Mouse (Mus musculus) adrenal gland, adult (tissue): ENCODE data around the gene Bcr.

Experiments used
- DNase-seq, 2 experiments: peaks; one replicate each; pipeline ENCODE4 v3.0.0; 2022 to 2023; ENCODE audit warnings: low spot score in 1 of 2; ENCODE audit not compliant: inconsistent age in 2 of 2

Bcr gene

GRCm38 (mm10) chr10:75056255-75056654 is 4.1 kb upstream of the Bcr start:
- DNase-seq = no peak

GRCm38 (mm10) chr10:75058336-75058735 is 2.1 kb upstream of the Bcr start:
- no peak for DNase-seq

GRCm38 (mm10) chr10:75058761-75059395 is 1.5 kb upstream of the Bcr start:
- DNase-seq = no peak

GRCm38 (mm10) chr10:75059396-75059795 is 996 bp upstream of the Bcr start:
- peak; percentile 80 to 94 for DNase-seq

- DNase-seq = peak in 1 of 2 experiments; percentile 74
Observed at GRCm38 (mm10) chr10:75060843-75061235, 447 bp downstream of the Bcr start.

- peak; percentile 64 to 77 for DNase-seq
Observed at GRCm38 (mm10) chr10:75061341-75062188, 1.2 kb downstream of the Bcr start.

- DNase-seq = peak in 1 of 2 experiments; percentile 64
Observed at GRCm38 (mm10) chr10:75062189-75062561, 1.8 kb downstream of the Bcr start.

- no peak for DNase-seq
Observed at GRCm38 (mm10) chr10:75062621-75063020, 2.2 kb downstream of the Bcr start.

GRCm38 (mm10) chr10:75063301-75063965 is 3.0 kb downstream of the Bcr start:
- peak; percentile 54 to 71 for DNase-seq

GRCm38 (mm10) chr10:75065691-75066090 is 5.3 kb downstream of the Bcr start:
- DNase-seq = no peak

- DNase-seq = no peak
Observed at GRCm38 (mm10) chr10:75067446-75067845, 7.1 kb downstream of the Bcr start.

- no peak for DNase-seq
Observed at GRCm38 (mm10) chr10:75068086-75068485, 7.7 kb downstream of the Bcr start.

- DNase-seq = no peak
Observed at GRCm38 (mm10) chr10:75068624-75069328, 8.4 kb downstream of the Bcr start.

GRCm38 (mm10) chr10:75070281-75070976 is 10.0 kb downstream of the Bcr start:
- peak; percentile 75 to 79 for DNase-seq

GRCm38 (mm10) chr10:75075665-75076064 is 15.3 kb downstream of the Bcr start:
- DNase-seq = no peak

GRCm38 (mm10) chr10:75078174-75079128 is 18.1 kb downstream of the Bcr start:
- no peak for DNase-seq

- DNase-seq = no peak
Observed at GRCm38 (mm10) chr10:75085330-75085729, 24.9 kb downstream of the Bcr start.

- no peak for DNase-seq
Observed at GRCm38 (mm10) chr10:75088471-75088870, 28.1 kb downstream of the Bcr start.

GRCm38 (mm10) chr10:75091478-75092152 is 31.2 kb downstream of the Bcr start:
- no peak for DNase-seq
